Mouse (Mus musculus) CH12.LX (cell line): ENCODE results near the gene Adi1. TPM values are rescaled to one million over a fixed set of nuclear protein-coding genes. Genes with fewer than 3 reads are reported as not detected.

Experiments
- DNase-seq: peaks from one replicate; pipeline ENCODE4 v3.0.0-alpha.2; 2013; ENCODE audit errors: extremely low read depth
- H3K27ac ChIP-seq: 2 replicates; pipeline ENCODE4 v1.5.1; 2012; ENCODE audit warnings: low read depth, mild to moderate bottlenecking, control low read depth, moderate library complexity; ENCODE audit not compliant: insufficient read depth
- H3K27me3 ChIP-seq: replicated peaks from 2 replicates; pipeline ENCODE3; 2012; ENCODE audit warnings: inconsistent platforms
- H3K36me3 ChIP-seq, 2 experiments: replicated peaks in 1 of 2; 2 replicates each; pipeline versions ENCODE3 to v1.6.1; 2012; ENCODE audit warnings: inconsistent platforms in 1 of 2, low read length in 1 of 2, mild to moderate bottlenecking in 1 of 2, mixed read lengths in 1 of 2, moderate library complexity in 1 of 2; ENCODE audit not compliant: control insufficient read depth in 1 of 2, insufficient read depth in 1 of 2
- H3K4me1 ChIP-seq, 2 experiments: 2 replicates each; pipeline ENCODE4 v1.6.1; 2012; ENCODE audit warnings: inconsistent platforms in 1 of 2, moderate library complexity in 1 of 2; ENCODE audit not compliant: insufficient read depth in 2 of 2, control insufficient read depth in 1 of 2
- H3K4me2 ChIP-seq: 2 replicates; pipeline ENCODE4 v1.6.1; 2012; ENCODE audit warnings: low read depth, mild to moderate bottlenecking, control low read depth; ENCODE audit not compliant: poor library complexity, insufficient read depth, severe bottlenecking
- H3K4me3 ChIP-seq, 3 experiments: fragments of 150-350 bp in 1 of 3; sonication (generic) in 1 of 3; replicated peaks in 1 of 3; 2 replicates each; pipeline versions ENCODE3 to v1.5.1; 2011 to 2012; ENCODE audit warnings: low read depth in 2 of 3, low read length in 2 of 3, mild to moderate bottlenecking in 2 of 3, moderate library complexity in 2 of 3, control low read depth in 1 of 3, improper control_type of control experiment in 1 of 3, inconsistent platforms in 1 of 3, mixed read lengths in 1 of 3; ENCODE audit not compliant: poor library complexity in 1 of 3
- H3K79me2 ChIP-seq: replicated peaks from 2 replicates; pipeline ENCODE4 v1.6.1; 2012; ENCODE audit warnings: mild to moderate bottlenecking, moderate library complexity; ENCODE audit not compliant: control insufficient read depth, poor library complexity, insufficient read depth, severe bottlenecking; ENCODE audit errors: extremely low read depth
- H3K9ac ChIP-seq: 2 replicates; pipeline ENCODE4 v1.6.1; 2012; ENCODE audit warnings: low read depth, mild to moderate bottlenecking, control low read depth, moderate library complexity; ENCODE audit not compliant: insufficient read depth
- H3K9me3 ChIP-seq: replicated peaks from 2 replicates; pipeline ENCODE3; 2012; ENCODE audit warnings: low read length, inconsistent platforms, mixed read lengths
- BHLHE40 ChIP-seq: IDR thresholded peaks from 2 replicates; pipeline ENCODE4 v1.6.1; 2011; ENCODE audit warnings: mild to moderate bottlenecking, low read depth, low read length, improper control_type of control experiment
- CHD2 ChIP-seq: IDR thresholded peaks from 2 replicates; pipeline ENCODE4 v1.6.1; 2011; ENCODE audit warnings: low read length, improper control_type of control experiment
- ETS1 ChIP-seq: conservative IDR thresholded peaks from 2 replicates; pipeline ENCODE4 v1.6.1; 2012; ENCODE audit warnings: low read depth, mild to moderate bottlenecking, inconsistent platforms, low read length, improper control_type of control experiment, moderate library complexity
- HCFC1 ChIP-seq: IDR thresholded peaks from 2 replicates; pipeline ENCODE4 v1.6.1; 2012; ENCODE audit warnings: low read depth, mild to moderate bottlenecking, inconsistent platforms, low read length, improper control_type of control experiment
- IRF4 ChIP-seq: IDR thresholded peaks from 2 replicates; pipeline ENCODE4 v1.6.1; 2014; ENCODE audit warnings: low read depth, mild to moderate bottlenecking, inconsistent platforms, low read length, improper control_type of control experiment
- JUN ChIP-seq: IDR thresholded peaks from 2 replicates; pipeline ENCODE4 v1.6.1; 2011; ENCODE audit warnings: low read depth, mild to moderate bottlenecking, low read length, improper control_type of control experiment, moderate library complexity; ENCODE audit not compliant: insufficient read depth
- KAT2A ChIP-seq: IDR thresholded peaks from 2 replicates; pipeline ENCODE4 v1.6.1; 2012; ENCODE audit warnings: low read length, improper control_type of control experiment, inconsistent platforms; ENCODE audit not compliant: insufficient replicate concordance
- MAX ChIP-seq: IDR thresholded peaks from 2 replicates; pipeline ENCODE4 v1.6.1; 2011; ENCODE audit warnings: low read length, improper control_type of control experiment
- MAZ ChIP-seq: IDR thresholded peaks from 2 replicates; pipeline ENCODE4 v1.6.1; 2012; ENCODE audit warnings: low read depth, mild to moderate bottlenecking, inconsistent platforms, low read length, improper control_type of control experiment, moderate library complexity
- POLR2A ChIP-seq: IDR thresholded peaks from 2 replicates; pipeline ENCODE4 v1.6.1; 2011; ENCODE audit warnings: low read depth, mild to moderate bottlenecking, improper control_type of control experiment, low read length
- POLR2AphosphoS2 ChIP-seq: IDR thresholded peaks from 2 replicates; pipeline ENCODE4 v1.6.1; 2011; ENCODE audit warnings: low read depth, low read length, improper control_type of control experiment
- SIN3A ChIP-seq: IDR thresholded peaks from 2 replicates; pipeline ENCODE4 v1.6.1; 2012; ENCODE audit warnings: low read length, improper control_type of control experiment, inconsistent platforms
- SMC3 ChIP-seq: IDR thresholded peaks from 2 replicates; pipeline ENCODE4 v1.6.1; 2011; ENCODE audit warnings: low read depth, low read length, improper control_type of control experiment
- UBTF ChIP-seq: IDR thresholded peaks from 2 replicates; pipeline ENCODE4 v1.6.1; 2012; ENCODE audit warnings: low read depth, mild to moderate bottlenecking, inconsistent platforms, low read length, improper control_type of control experiment, moderate library complexity
- ZNF384 ChIP-seq: IDR thresholded peaks from 2 replicates; pipeline ENCODE4 v1.6.1; 2012; ENCODE audit warnings: low read depth, low read length, improper control_type of control experiment, inconsistent platforms
- dilution Hi-C: fragments of 300-500 bp; cut with MboI; formaldehyde crosslinking; loops from 2 replicates; pipeline ENCODE4 v1.14.3; 2020; ENCODE audit warnings: low sequenced_read_pairs; ENCODE audit not compliant: extremely low pct_unique_long_range_greater_than_20kb, extremely low pct_ligation_motif_present
- in situ Hi-C: fragments of 300-500 bp; cut with MboI; formaldehyde crosslinking; loops from 3 replicates; pipeline ENCODE4 v1.14.3; 2019; ENCODE audit warnings: low sequenced_read_pairs, low pct_ligation_motif_present, low pct_unique_long_range_greater_than_20kb, mixed read lengths
- polyA plus RNA-seq: library from polyadenylated mRNA; unstranded; fragments of >175 nt; gene quantifications from 2 replicates; pipeline ENCODE4 v1.2.1, GENCODE M21; 2012; ENCODE audit warnings: low read depth; ENCODE audit not compliant: insufficient read length
- total RNA-seq, 2 experiments: library from RNA; depleted of rRNA; stranded (reverse); fragments of 300-350 nt in 1 of 2; fragments of >200 nt in 1 of 2; gene quantifications; 2 replicates each; pipeline ENCODE4 v1.2.3; 2012 to 2014

Adi1 gene
- total and polyA plus RNA-seq, 3 experiments: 27.7 to 58.3 (median 37.5) TPM

DNA sequence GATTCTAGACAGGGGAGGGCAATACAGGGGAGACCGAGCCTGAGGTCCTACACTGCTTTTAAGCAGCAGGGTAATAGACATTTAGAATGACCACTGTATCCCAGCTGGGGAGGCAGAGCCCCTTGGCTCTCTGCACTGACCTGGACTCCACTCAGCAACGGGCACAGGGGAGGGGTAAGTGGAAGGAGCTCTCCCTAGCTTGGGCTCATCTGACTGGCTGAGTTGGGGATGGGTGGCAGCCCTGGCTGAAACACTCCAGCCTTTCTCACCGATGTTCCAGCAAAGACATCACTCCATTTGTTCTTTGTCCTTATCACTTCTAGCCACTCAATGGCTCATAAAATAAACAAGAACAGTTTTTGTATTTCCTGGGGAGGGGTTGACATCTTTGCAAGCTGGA, 18.7 kb downstream of the Adi1 start:
- Histone ChIP-seq H3K27me3 (no peaks in the 10 kb centered on the region), H3K79me2 (no peaks in the 10 kb centered on the region), H3K9me3 (no peaks in the 10 kb centered on the region), H3K4me2 (no peak overlapping the region), H3K27ac (no peak overlapping the region), H3K4me3 (no peak overlapping the region), H3K4me1 (no peaks in the 10 kb centered on the region), H3K36me3 (peaks cover 74 to 97% of the 10 kb centered on the region in 2 experiments), H3K9ac (no peak overlapping the region)
- in situ Hi-C loops: no loop called here
- dilution Hi-C loops: no loop called here
- TF ChIP-seq POLR2A (no peak), MAX (no peak), UBTF (no peak), POLR2AphosphoS2 (no peak), SIN3A (no peak), IRF4 (no peak), CHD2 (no peak), ETS1 (no peak), ZNF384 (no peak), HCFC1 (no peak)
- no peak for DNase-seq

DNA sequence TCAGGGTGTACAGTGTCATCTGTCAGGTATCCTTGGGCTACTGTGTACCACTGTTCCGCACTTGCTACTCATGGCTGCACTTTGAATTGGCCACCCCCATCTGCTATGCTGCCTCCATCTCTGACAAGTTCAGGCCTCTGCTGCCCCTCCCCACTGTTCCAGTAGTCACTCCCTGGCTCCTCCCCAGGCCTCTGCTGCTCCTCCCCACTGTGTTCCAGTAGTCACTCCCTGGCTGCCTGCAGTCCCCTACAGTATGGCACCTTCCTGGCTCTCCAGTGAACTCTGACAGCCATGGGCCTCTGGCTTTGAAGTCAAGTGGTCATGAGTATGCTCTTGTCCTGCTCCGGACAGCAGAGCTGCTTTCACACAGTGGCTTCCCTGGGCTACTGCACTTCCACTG, 19.2 kb downstream of the Adi1 start:
- Histone ChIP-seq H3K9ac (no peak overlapping the region), H3K4me1 (no peaks in the 10 kb centered on the region), H3K27me3 (no peaks in the 10 kb centered on the region), H3K9me3 (no peaks in the 10 kb centered on the region), H3K4me2 (no peak overlapping the region), H3K4me3 (no peak overlapping the region), H3K27ac (no peak overlapping the region), H3K36me3 (peaks cover 71 to 97% of the 10 kb centered on the region in 2 experiments), H3K79me2 (no peaks in the 10 kb centered on the region)
- in situ Hi-C loops (no loop called here), dilution Hi-C loops (no loop called here)
- no peak for DNase-seq
- TF ChIP-seq BHLHE40 (no peak), MAZ (no peak), JUN (no peak)

DNA sequence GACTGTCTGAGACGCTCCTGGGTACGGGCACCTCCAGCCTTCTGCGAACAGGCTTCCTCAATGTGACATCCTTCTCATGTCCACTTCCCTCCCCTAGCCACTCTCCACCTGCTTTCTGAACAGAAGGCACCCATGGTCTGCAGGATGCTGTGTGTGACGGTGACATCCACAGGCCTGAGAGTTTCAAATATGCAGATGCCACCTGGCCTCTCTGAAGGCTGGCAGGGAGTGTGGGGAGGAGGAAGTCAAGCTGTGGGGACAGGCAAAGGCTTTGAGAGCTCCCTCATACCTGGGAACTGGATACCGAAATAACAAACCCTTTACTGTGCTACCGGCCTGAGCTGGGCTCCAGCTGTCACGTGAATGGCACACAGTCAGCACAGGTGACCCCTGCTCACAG, 19.7 kb downstream of the Adi1 start:
- Histone ChIP-seq H3K4me3 (no peak overlapping the region), H3K9ac (no peak overlapping the region), H3K9me3 (no peaks in the 10 kb centered on the region), H3K27me3 (no peaks in the 10 kb centered on the region), H3K4me1 (no peaks in the 10 kb centered on the region), H3K27ac (no peak overlapping the region), H3K4me2 (no peak overlapping the region), H3K36me3 (peaks cover 68 to 92% of the 10 kb centered on the region in 2 experiments), H3K79me2 (no peaks in the 10 kb centered on the region)
- dilution Hi-C loops: no loop called here
- in situ Hi-C loops: no loop called here
- no peak for TF ChIP-seq SMC3
- TF ChIP-seq KAT2A: no peak
- TF ChIP-seq SIN3A: no peak
- DNase-seq: no peak
